Comparison of ENCODE assay signal across 9 mouse cellular contexts in the genomic region with DNA sequence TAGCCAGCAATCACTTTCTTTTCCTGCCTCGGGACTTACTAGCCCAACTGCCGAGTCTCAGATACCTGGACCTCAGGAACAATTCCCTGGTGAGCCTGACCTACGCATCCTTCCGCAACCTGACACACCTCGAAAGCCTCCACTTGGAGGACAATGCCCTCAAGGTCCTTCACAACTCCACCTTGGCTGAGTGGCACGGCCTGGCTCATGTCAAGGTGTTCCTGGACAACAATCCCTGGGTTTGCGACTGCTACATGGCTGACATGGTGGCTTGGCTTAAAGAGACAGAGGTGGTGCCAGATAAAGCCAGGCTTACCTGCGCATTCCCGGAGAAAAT. TPM values are rescaled to one million over a fixed set of nuclear protein-coding genes. Genes with fewer than 3 reads are reported as not detected.
DNase-seq lines count a peak whose midpoint lies in the region; ATAC-seq and TF ChIP-seq lines count a peak whose summit lies in the region.
"Had no signal": no experiment of that assay in that cellular context is flagged by ENCODE, and none has a peak within 500 bp of the region (broad histone marks: within the 10 kb centered on the region; RNA-seq: fewer than 3 reads in every experiment).

No protein-coding gene starts in this region.

- no peak for TF ChIP-seq CTCF in heart, postnatal 0 days (IDR thresholded peaks at IDR 0.05; ENCODE audit: low read depth)
- no peak for TF ChIP-seq CTCF in heart, adult 2 months (IDR thresholded peaks at IDR 0.05)

- H3K9ac ChIP-seq in heart, postnatal 0 days (replicated peaks; ENCODE audit: low read depth, low read length): no peak overlapping the region
- H3K9ac ChIP-seq in heart, adult 2 months (ENCODE audit: low read depth, low read length): no peak overlapping the region
- H3K9ac ChIP-seq in ES-E14 (ENCODE audit: insufficient read depth, low read depth, low read length, poor library complexity, severe bottlenecking): peak overlapping the region; percentile 65; the same call in 1 of the 2 replicates
- H3K9ac ChIP-seq in forebrain, embryonic 16.5 days (replicated peaks; ENCODE audit: low read depth, low read length): peak overlapping the region; percentile 82
- H3K9ac ChIP-seq in midbrain, embryonic 11.5 days (ENCODE audit: low read length): peak overlapping the region; percentile 77

- WGBS in heart, postnatal 0 days: 85% methylated on average over 9 of the region's 9 CpGs
- 90% methylated on average over 9 of the region's 9 CpGs for WGBS in heart, adult 2 months
- WGBS in forebrain, embryonic 16.5 days: 71% methylated on average over 9 of the region's 9 CpGs
- 63% methylated on average over 9 of the region's 9 CpGs for WGBS in midbrain, embryonic 11.5 days

- ATAC-seq in heart, postnatal 0 days (ENCODE audit: insufficient read depth, low read depth): no peak
- no peak for ATAC-seq in forebrain, embryonic 16.5 days
- ATAC-seq in midbrain, embryonic 11.5 days (ENCODE audit: low FRiP score): no peak

- no peaks in the 10 kb centered on the region for H3K36me3 ChIP-seq in heart, postnatal 0 days (replicated peaks; ENCODE audit: control insufficient read depth, insufficient read depth, low read length)
- H3K36me3 ChIP-seq in heart, adult 2 months (ENCODE audit: control insufficient read depth, insufficient read depth, low read length): no peaks in the 10 kb centered on the region
- peaks cover 3% of the 10 kb centered on the region; the same call in 1 of the 2 replicates for H3K36me3 ChIP-seq in ES-E14 (ENCODE audit: control insufficient read depth, insufficient read depth, low read length, poor library complexity, severe bottlenecking)
- no peaks in the 10 kb centered on the region for H3K36me3 ChIP-seq in forebrain, embryonic 16.5 days (ENCODE audit: control insufficient read depth, insufficient read depth)
- no peaks in the 10 kb centered on the region for H3K36me3 ChIP-seq in midbrain, embryonic 11.5 days (ENCODE audit: control insufficient read depth, insufficient read depth, low read length)

- intact Hi-C loops in heart, adult 2 months (cut with DNase I): loop anchor here (10.0 kb wide), 1 partner anchor 610 kb away; no protein-coding TSS in a partner anchor

- no peak overlapping the region for H3K27ac ChIP-seq in heart, postnatal 0 days (ENCODE audit: low read depth)
- H3K27ac ChIP-seq in heart, adult 2 months: no peak overlapping the region
- no peak overlapping the region for H3K27ac ChIP-seq in ES-E14 (ENCODE audit: insufficient read depth, low read depth, low read length, poor library complexity, severe bottlenecking)
- H3K27ac ChIP-seq in forebrain, embryonic 16.5 days (ENCODE audit: low read length): no peak overlapping the region
- H3K27ac ChIP-seq in midbrain, embryonic 11.5 days (ENCODE audit: low read depth, low read length): no peak overlapping the region

- no peak for TF ChIP-seq POLR2A in heart, adult 2 months (IDR thresholded peaks at IDR 0.05; ENCODE audit: insufficient read depth, low read depth, low read length)

- in situ Hi-C loops in ES-E14 (cut with MboI; ENCODE audit: low sequenced_read_pairs in 2 of 2, unreplicated experiment in 2 of 2): no loop called here

- DNase-seq in heart, postnatal 0 days (ENCODE audit: low spot score): no peak
- no peak for DNase-seq in heart, adult 2 months
- DNase-seq in ES-E14 (ENCODE audit: low read depth, low spot score): no peak
- DNase-seq in midbrain, embryonic 11.5 days (ENCODE audit: low spot score, missing footprints): peak; percentile 91
- DNase-seq in adrenal gland, postnatal 14 days: no peak
- DNase-seq in frontal cortex, postnatal 14 days (ENCODE audit: low spot score in 2 of 2): no peak
- DNase-seq in urinary bladder, postnatal 25 days (ENCODE audit: low spot score): no peak

- peak overlapping the region; percentile 99; the same call in 1 of the 2 replicates for H3K4me2 ChIP-seq in heart, postnatal 0 days (ENCODE audit: low read depth, low read length)
- peak overlapping the region; percentile 99 for H3K4me2 ChIP-seq in forebrain, embryonic 16.5 days (ENCODE audit: low read length)
- H3K4me2 ChIP-seq in midbrain, embryonic 11.5 days: peak overlapping the region; percentile 98

- no peaks in the 10 kb centered on the region for H3K4me1 ChIP-seq in heart, postnatal 0 days (ENCODE audit: control insufficient read depth, insufficient read depth)
- no peaks in the 10 kb centered on the region for H3K4me1 ChIP-seq in heart, adult 2 months (ENCODE audit: control insufficient read depth, insufficient read depth, low read length)
- H3K4me1 ChIP-seq in ES-E14 (ENCODE audit: control insufficient read depth in 2 of 2, insufficient read depth in 2 of 2, low read length in 2 of 2, poor library complexity in 1 of 2): peaks cover 0 to 5% of the 10 kb centered on the region in 2 experiments; a peak in 1 of 4 replicates
- H3K4me1 ChIP-seq in forebrain, embryonic 16.5 days (replicated peaks; ENCODE audit: control insufficient read depth, insufficient read depth, low read length): peaks cover 24% of the 10 kb centered on the region
- peaks cover 8% of the 10 kb centered on the region for H3K4me1 ChIP-seq in midbrain, embryonic 11.5 days (ENCODE audit: control insufficient read depth, insufficient read depth, low read length)

- H3K9me3 ChIP-seq in heart, postnatal 0 days (replicated peaks; ENCODE audit: control insufficient read depth, low read length): no peaks in the 10 kb centered on the region
- H3K9me3 ChIP-seq in ES-E14 (ENCODE audit: control insufficient read depth, insufficient read depth, low read depth, low read length): no peaks in the 10 kb centered on the region
- no peaks in the 10 kb centered on the region for H3K9me3 ChIP-seq in forebrain, embryonic 16.5 days (ENCODE audit: control insufficient read depth, low read length)
- no peaks in the 10 kb centered on the region for H3K9me3 ChIP-seq in midbrain, embryonic 11.5 days (ENCODE audit: control insufficient read depth, low read length)

- H3K79me2 ChIP-seq in heart, adult 2 months (replicated peaks; ENCODE audit: control insufficient read depth, insufficient read depth, low read length): no peaks in the 10 kb centered on the region

- TF ChIP-seq EP300 in heart, postnatal 0 days (IDR thresholded peaks at IDR 0.05; ENCODE audit: low read depth): no peak
- no peak for TF ChIP-seq EP300 in heart, adult 2 months (IDR thresholded peaks at IDR 0.05; ENCODE audit: insufficient read depth, low read depth, low read length)

- peak overlapping the region; percentile 65; the same call in 1 of the 2 replicates for H3K4me3 ChIP-seq in heart, postnatal 0 days (ENCODE audit: low read depth, low read length)
- H3K4me3 ChIP-seq in heart, adult 2 months: no peak overlapping the region
- H3K4me3 ChIP-seq in ES-E14 (ENCODE audit: insufficient read depth in 1 of 2, low read depth in 1 of 2, low read length in 2 of 2, poor library complexity in 1 of 2, severe bottlenecking in 1 of 2): peak overlapping the region; percentile 67 to 75; a peak in 2 of 4 replicates
- peak overlapping the region; percentile 75 for H3K4me3 ChIP-seq in forebrain, embryonic 16.5 days (replicated peaks; ENCODE audit: low read length)
- H3K4me3 ChIP-seq in midbrain, embryonic 11.5 days (ENCODE audit: low read depth, low read length): peak overlapping the region; percentile 63

- peaks cover 35% of the 10 kb centered on the region for H3K27me3 ChIP-seq in heart, postnatal 0 days (ENCODE audit: control insufficient read depth, insufficient read depth, low read length)
- H3K27me3 ChIP-seq in heart, adult 2 months (ENCODE audit: control insufficient read depth, insufficient read depth, low read length): peaks cover 19% of the 10 kb centered on the region
- H3K27me3 ChIP-seq in forebrain, embryonic 16.5 days (replicated peaks; ENCODE audit: control insufficient read depth, insufficient read depth, low read length): 0 out of 2 replicates have a peak, but pooled peaks cover 2% of the 10 kb centered on the region
- peaks cover 2% of the 10 kb centered on the region; the same call in 1 of the 2 replicates for H3K27me3 ChIP-seq in midbrain, embryonic 11.5 days (ENCODE audit: control insufficient read depth, insufficient read depth, low read length)

TF ChIP-seq in ES-E14, 5 proteins besides CTCF, POLR2A, EP300 and RAD21:
- TF ChIP-seq ZNF384 (IDR thresholded peaks at IDR 0.05; ENCODE audit: low read depth, low read length) (no peak), HCFC1 (IDR thresholded peaks at IDR 0.05; ENCODE audit: borderline replicate concordance, insufficient read depth, low read length) (no peak), CHD2 (IDR thresholded peaks at IDR 0.05; ENCODE audit: low read depth, low read length) (no peak), MAFK (IDR thresholded peaks at IDR 0.05; ENCODE audit: insufficient read depth, low read depth, low read length) (no peak), ZC3H11A (IDR thresholded peaks at IDR 0.05; ENCODE audit: borderline replicate concordance, low read depth, low read length) (no peak)

RNA-seq across cellular contexts. Expression of a gene that starts 2.4 kb away (rescaled TPM):
- total RNA-seq in heart, postnatal 0 days (2014; rRNA removed; ENCODE audit: low replicate concordance): 2.5 and 5.4 TPM in 2 replicates
- 1.2 and 1.6 TPM in 2 replicates for polyA plus RNA-seq in heart, postnatal 0 days (2015; fragmentation: Nextera tagmentation; extraction: Ambion mirVana)
- total RNA-seq in heart, adult 2 months (2021): 1 to 10 TPM; 1.6 to 1.8 TPM
- polyA plus RNA-seq in heart, adult 2 months (2012; rRNA removed): 0.59 and 0.98 TPM in 2 replicates
- total RNA-seq in ES-E14 (2012; rRNA removed): 15.4 and 24.7 TPM in 2 replicates
- 7.0 and 8.3 TPM in 2 replicates for polyA plus RNA-seq in forebrain, embryonic 16.5 days (2015; fragmentation: Nextera tagmentation; extraction: Ambion mirVana)
- polyA plus RNA-seq in midbrain, embryonic 11.5 days (2014; fragmentation: Nextera tagmentation; extraction: Ambion mirVana): 38.1 and 46.6 TPM in 2 replicates
- total RNA-seq in adrenal gland, postnatal 14 days (2021): 4.3 and 4.9 TPM in 2 replicates
- total RNA-seq: MEL had no signal

Comparison
In these comparisons a context has a peak if more than half of its experiments do, and no peak if none do; other contexts are left out.
1. H3K9ac ChIP-seq: peak in ES-E14 (single experiment), forebrain, embryonic 16.5 days (single experiment) and midbrain, embryonic 11.5 days (single experiment); none in heart, postnatal 0 days (single experiment) and heart, adult 2 months (single experiment).
2. Peak in every context shown above with its lines, with median percentiles within 50 percentile points of each other: H3K4me2 ChIP-seq.